Mouse (Mus musculus): ENCODE results near the gene Kif22.
"Not testable (repeated sequence)": the region's sequence is repeated elsewhere in the genome, so short reads cannot be mapped to it uniquely, and the experiment has no call there.

Kif22 gene

GRCm38 (mm10) chr7:127041851-127042672 lies at the start of gene Kif22:
Gene Kif22, minus strand, starts transcription at chr7:127042471.
- DNase-seq (ENCODE audit: low spot score) = peak; percentile 81

GRCm38 (mm10) chr7:127091114-127091896 lies 49.0 kb upstream of the Kif22 start, which contains the start of gene AI467606:
Gene AI467606, plus strand, starts transcription at chr7:127091359.
- peak; percentile 88 for DNase-seq (ENCODE audit: low spot score)

DNA sequence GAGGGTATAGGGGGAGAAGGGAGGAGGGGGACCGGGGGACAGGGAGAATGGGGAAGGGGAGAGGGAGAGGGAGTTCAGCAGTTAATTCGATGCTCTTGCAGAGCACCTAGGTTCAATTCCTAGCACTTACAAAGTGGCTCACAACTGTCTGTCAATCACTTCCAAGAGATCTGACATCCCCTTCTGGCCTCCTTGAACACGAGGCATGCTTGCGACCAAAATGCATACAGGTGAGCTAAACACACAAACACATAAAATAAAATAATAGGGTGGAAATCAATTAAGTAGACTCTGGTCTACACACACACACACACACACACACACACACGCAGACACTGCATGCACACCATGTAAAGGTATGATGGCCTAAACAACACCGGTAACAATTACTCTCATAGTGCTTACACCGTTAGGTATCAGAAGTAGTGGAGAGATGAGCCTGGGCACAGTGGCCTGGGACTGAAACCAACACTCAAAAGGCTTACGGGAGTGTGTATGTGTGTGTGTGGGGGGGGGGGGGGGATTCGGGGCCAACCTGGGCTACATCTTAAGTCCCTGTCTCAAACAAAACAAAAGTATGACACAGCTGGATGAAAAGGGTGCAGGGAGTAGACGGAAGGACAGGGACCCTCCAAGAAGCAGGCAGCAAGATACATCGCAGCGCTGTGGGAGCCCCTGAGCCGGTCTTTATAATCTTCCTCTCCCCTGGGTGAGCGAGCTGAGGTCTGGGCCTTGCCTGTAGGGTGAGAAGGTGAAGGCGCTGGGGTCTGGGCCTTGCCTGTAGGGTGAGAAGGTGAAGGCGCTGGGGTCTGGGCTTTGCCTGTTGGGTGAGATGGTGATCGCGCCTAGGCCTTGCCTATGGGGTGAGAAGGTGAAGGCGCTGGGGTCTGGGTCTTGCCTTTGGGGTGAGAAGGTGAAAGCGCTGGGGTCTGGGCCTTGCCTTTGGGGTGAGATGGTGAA lies 48.2 kb upstream of the Kif22 start:
- DNase-seq (ENCODE audit: low spot score) = no peak

GRCm38 (mm10) chr7:127088901-127089845 lies 46.9 kb upstream of the Kif22 start:
- peak; percentile 58 for DNase-seq (ENCODE audit: low spot score)

DNA sequence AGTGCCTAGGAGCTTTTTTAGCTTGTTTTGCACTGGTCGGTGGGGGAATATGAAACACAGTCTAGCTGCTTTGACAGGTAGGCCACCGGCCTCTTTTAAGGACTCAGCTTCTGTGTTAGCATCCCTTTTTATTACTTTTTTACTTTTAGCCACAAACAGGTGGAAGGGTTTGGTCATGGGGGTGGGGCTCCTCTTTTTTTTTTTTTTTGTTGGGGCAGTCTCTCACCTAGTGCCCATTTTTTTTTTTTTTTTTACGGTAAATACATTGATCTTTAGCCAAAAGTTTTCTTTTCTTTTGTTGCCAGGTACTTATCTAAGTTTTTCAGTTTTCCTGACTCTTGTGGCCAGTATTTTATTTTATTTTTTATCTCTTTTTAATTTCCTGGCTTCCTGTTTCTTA lies 45.8 kb upstream of the Kif22 start:
- DNase-seq (ENCODE audit: low spot score) = no peak

GRCm38 (mm10) chr7:127087278-127088010 lies 45.2 kb upstream of the Kif22 start, which contains the start of gene Zg16:
Gene Zg16, minus strand, starts transcription at chr7:127087328.
- not testable (repeated sequence) for DNase-seq (ENCODE audit: low spot score)

DNA sequence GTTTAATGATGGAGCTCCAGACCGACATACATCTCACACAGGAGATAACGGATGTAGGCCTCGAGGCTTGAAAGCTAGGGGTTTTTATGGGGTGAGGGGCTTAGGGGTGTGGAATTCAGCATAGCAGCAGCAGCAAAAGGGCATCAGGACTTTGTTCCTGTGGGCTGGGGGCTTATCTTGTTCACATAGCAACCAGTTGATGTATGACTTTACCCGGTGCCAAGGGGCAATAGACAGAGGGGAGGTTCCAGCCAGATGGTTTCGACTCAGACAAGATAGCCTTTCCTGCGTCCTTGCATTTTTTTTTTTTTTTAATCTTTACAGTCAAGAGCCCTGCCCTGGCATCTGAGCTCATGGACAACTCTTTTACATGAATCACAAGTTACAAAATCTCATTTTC lies 43.5 kb upstream of the Kif22 start:
- peak; percentile 48 for DNase-seq (ENCODE audit: low spot score)

GRCm38 (mm10) chr7:127084794-127085193 lies 42.5 kb upstream of the Kif22 start:
- DNase-seq (ENCODE audit: low spot score) = no peak

- DNase-seq (ENCODE audit: low spot score) = no peak
Measured at GRCm38 (mm10) chr7:127083689-127084088, 41.4 kb upstream of the Kif22 start.

DNA sequence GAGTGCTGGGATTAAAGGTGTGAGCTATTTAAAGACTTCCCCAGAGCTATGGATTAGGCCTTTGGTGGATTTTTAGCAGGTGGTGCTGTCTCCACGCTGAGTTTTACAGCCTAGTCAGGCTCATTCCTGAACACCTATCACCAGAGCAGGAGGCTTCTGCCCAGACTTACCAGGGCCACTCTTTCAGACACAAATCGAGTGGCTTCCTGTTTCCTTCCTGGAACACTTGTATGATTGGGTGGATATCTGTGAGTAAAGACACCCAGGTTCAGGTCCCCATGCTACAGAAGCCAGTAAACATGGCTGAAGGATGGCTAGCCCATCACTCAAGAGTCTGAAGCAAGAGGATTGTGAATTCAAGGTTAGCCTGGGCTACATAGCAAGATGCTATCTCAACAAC lies 40.7 kb upstream of the Kif22 start:
- no peak for DNase-seq (ENCODE audit: low spot score)

DNA sequence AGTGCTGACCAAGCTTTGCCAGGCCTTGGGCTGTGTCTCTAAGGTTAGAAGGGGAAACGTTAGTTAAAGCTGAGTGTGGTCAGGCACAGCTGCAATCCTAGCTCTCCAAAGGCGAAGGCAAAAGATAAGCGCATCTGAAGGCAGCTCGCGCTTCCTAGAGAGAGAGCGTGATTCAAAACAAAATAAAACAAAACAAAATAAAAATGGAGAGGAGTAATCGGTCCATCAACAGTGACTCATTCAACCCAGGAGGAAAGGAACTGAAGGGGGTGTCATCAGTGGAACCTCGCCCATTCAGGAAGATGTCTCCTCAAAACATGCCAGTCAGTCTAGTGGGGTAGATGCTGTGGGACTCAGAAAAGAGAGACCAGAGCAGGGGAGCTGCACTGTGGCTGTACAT lies 40.0 kb upstream of the Kif22 start:
- DNase-seq (ENCODE audit: low spot score) = no peak

- no peak for DNase-seq (ENCODE audit: low spot score)
Measured at GRCm38 (mm10) chr7:127080045-127080444, 37.8 kb upstream of the Kif22 start.

DNA sequence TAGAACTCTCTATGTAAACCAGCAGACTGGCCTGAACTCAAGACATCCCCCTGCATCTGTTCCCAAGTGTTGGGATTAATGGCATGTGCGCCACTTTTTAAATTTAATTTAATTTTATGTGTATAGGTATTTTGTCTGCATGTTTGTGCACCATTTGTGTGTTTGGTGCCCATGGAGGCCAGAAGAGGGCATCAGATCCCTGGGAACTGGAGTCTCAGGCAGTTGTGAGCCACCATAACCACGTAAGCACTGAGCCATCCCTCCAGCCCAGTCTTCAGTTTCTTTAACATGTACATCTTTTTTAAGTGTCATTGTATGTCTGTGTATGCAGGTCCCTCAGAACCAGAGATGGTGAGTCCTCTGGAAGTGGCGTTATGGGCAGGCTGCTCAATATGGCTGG lies 35.4 kb upstream of the Kif22 start:
- no peak for DNase-seq (ENCODE audit: low spot score)

- DNase-seq (ENCODE audit: low spot score) = no peak
Measured at GRCm38 (mm10) chr7:127076188-127076587, 33.9 kb upstream of the Kif22 start.

DNA sequence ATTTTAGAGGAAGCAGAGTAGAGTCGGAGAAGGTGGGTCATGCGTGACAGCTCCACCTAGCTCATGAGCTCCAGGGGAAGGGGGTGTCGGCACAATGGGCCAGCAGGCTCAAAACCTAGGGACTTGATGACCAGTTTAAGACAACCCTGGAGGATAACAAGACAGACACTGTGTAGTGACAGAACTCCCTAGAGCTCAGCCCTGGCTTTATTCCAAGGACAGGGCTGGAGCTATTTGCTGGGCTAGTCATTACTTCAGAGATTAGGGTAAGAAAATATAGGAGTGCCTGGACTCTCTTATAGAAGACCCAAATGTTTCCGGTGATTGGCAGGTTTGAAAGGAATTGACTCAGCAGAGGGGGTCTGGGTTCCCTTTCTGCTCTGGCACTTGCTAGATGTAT lies 30.9 kb upstream of the Kif22 start:
- no peak for DNase-seq (ENCODE audit: low spot score)

- DNase-seq (ENCODE audit: low spot score) = no peak
Measured at GRCm38 (mm10) chr7:127070871-127071413, 28.7 kb upstream of the Kif22 start.

DNA sequence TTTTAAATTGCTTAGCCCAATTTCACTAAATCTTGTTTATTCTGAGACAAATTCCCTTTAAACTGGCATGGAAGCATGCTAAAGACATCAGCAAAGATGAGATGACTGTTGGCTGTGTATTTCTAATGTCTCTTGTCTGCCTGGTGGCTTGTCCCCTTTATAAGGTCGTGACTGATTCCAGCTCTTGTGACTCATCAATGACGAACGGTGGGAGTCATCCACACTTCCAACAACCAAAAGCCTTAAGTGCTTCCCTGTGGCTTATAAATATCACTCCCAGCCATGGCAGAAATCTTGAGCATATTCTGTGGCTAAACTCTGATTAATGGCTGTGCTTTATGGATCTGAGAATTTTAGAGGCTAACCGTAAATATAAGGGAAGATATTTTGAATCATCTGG lies 24.0 kb upstream of the Kif22 start:
- DNase-seq (ENCODE audit: low spot score) = no peak

- DNase-seq (ENCODE audit: low spot score) = no peak
Measured at GRCm38 (mm10) chr7:127065538-127065937, 23.3 kb upstream of the Kif22 start.

DNA sequence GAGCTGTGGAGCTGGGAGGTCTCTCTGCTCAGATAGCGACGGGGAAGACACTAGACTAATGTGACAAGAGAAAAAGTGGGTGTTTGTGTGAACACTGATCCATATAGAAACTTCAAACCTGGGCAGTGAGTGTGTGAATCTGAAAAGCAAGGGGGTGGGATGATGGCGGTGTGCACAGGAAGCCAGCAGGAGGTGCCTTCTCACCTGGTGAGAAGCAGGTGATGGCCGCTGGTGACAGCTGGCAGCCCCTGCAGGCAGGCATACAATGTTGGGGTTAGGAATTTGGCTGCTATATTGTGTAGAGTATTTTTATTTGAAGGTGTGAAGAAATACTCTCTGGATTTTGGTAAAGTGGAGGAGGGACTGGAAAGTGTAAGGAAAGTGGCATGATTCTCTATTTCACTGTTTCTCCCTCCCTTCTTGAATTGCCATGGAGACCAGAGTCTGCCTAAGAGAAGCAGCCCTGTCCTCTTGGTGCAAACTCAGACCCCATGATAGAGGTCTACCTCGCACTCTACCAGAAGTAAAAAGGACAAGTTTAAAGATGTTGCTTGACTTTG lies 12.8 kb upstream of the Kif22 start:
- DNase-seq (ENCODE audit: low spot score) = no peak
